ENCODE assay signal across 9 mouse cellular contexts in genomic region chr4:42877657-42878056, GRCm38 (mm10). TPM values are rescaled to one million over a fixed set of nuclear protein-coding genes. Genes with fewer than 3 reads are reported as not detected.
"Had no signal": no experiment of that assay in that cellular context is flagged by ENCODE, and none has a peak within 500 bp of the region (broad histone marks: within the 10 kb centered on the region; RNA-seq: fewer than 3 reads in every experiment).

No protein-coding gene starts in this region.

- DNase-seq: layer of hippocampus, adult 9-11 months had no signal

- H3K36me3 ChIP-seq: limb, embryonic 12.5 days; midbrain, embryonic 12.5 days had no signal

- H3K27me3 ChIP-seq: limb, embryonic 12.5 days had no signal

- H3K4me3 ChIP-seq: limb, embryonic 12.5 days; midbrain, embryonic 12.5 days had no signal

- H3K4me2 ChIP-seq: limb, embryonic 12.5 days; midbrain, embryonic 12.5 days had no signal

- H3K9me3 ChIP-seq: limb, embryonic 12.5 days; midbrain, embryonic 12.5 days had no signal

- H3K9ac ChIP-seq: limb, embryonic 12.5 days; midbrain, embryonic 12.5 days had no signal

- H3K27ac ChIP-seq: limb, embryonic 12.5 days; midbrain, embryonic 12.5 days had no signal

- H3K4me1 ChIP-seq: limb, embryonic 12.5 days; midbrain, embryonic 12.5 days had no signal

RNA-seq across cellular contexts. Expression of gene Fam205c, which starts 3.6 kb away (rescaled TPM):
- total RNA-seq: liver, adult 2 months; megakaryocyte-erythroid progenitor cell, adult 5-6 weeks; midbrain, postnatal 0 days had no signal
- polyA plus RNA-seq: limb, embryonic 12.5 days; liver, adult 2 months; lung, embryonic 16.5 days had no signal

RNA-seq across cellular contexts. Expression of gene Gm12394, which starts 21.1 kb away (rescaled TPM):
- total RNA-seq: liver, adult 2 months; megakaryocyte-erythroid progenitor cell, adult 5-6 weeks had no signal
- polyA plus RNA-seq: liver, adult 2 months had no signal

RNA-seq across cellular contexts. Expression of gene Fam205a1, which starts 24.0 kb away (rescaled TPM):
- total RNA-seq: liver, adult 2 months; midbrain, postnatal 0 days had no signal
- polyA plus RNA-seq: intestine, postnatal 0 days; kidney, embryonic 16.5 days; limb, embryonic 12.5 days; liver, adult 2 months; midbrain, postnatal 0 days had no signal

RNA-seq across cellular contexts. Expression of gene Phf24, which starts 38.8 kb away (rescaled TPM):
- total RNA-seq: megakaryocyte-erythroid progenitor cell, adult 5-6 weeks had no signal
